Mouse (Mus musculus) cortical plate, adult 2 months (tissue): ENCODE results near the gene Rasgrp3.

Source experiments
- CTCF ChIP-seq: fragments of 200-500 bp; IDR thresholded peaks from 2 replicates; pipeline ENCODE4 v1.5.1; 2011; ENCODE audit warnings: mild to moderate bottlenecking, control low read depth, low read length; ENCODE audit not compliant: insufficient read depth; ENCODE audit errors: extremely low read depth
- POLR2A ChIP-seq: fragments of 200-500 bp; IDR thresholded peaks from 2 replicates; pipeline ENCODE4 v1.6.1; 2011; ENCODE audit warnings: mild to moderate bottlenecking, low read length, control low read depth; ENCODE audit not compliant: insufficient read depth; ENCODE audit errors: extremely low read depth

GRCm38 (mm10) chr17:75522347-75523065 is 86.8 kb downstream of the Rasgrp3 start:
- TF ChIP-seq CTCF (no peak), POLR2A (no peak)
